Mouse (Mus musculus) hindbrain, embryonic 16.5 days (tissue): ENCODE measurements around the gene Krt23. TPM values are rescaled to one million over a fixed set of nuclear protein-coding genes. Genes with fewer than 3 reads are reported as not detected.

Source experiments
- ATAC-seq: fragments of 200-750 bp; cut with Nextera tagmentation; 2 replicates; pipeline ENCODE4 v1.8.0; 2017; ENCODE audit warnings: moderate TSS enrichment, moderate library complexity
- H3K27ac ChIP-seq: fragments of 300-500 bp; sonication (generic); 2 replicates; pipeline ENCODE4 v1.5.1; 2014; ENCODE audit warnings: low read depth, mild to moderate bottlenecking, control low read depth, low read length, moderate library complexity
- H3K27me3 ChIP-seq: fragments of 300-500 bp; sonication (generic); replicated peaks from 2 replicates; pipeline ENCODE4 v1.6.1; 2014; ENCODE audit warnings: low read length; ENCODE audit not compliant: control insufficient read depth, insufficient read depth
- H3K36me3 ChIP-seq: fragments of 300-500 bp; sonication (generic); 2 replicates; pipeline ENCODE4 v1.6.1; 2014; ENCODE audit warnings: mild to moderate bottlenecking, low read length, moderate library complexity, mixed read lengths; ENCODE audit not compliant: control insufficient read depth, insufficient read depth
- H3K4me1 ChIP-seq: fragments of 300-500 bp; sonication (generic); 2 replicates; pipeline ENCODE4 v1.6.1; 2014; ENCODE audit warnings: low read depth, low read length; ENCODE audit not compliant: control insufficient read depth, insufficient read depth
- H3K4me2 ChIP-seq: fragments of 300-500 bp; sonication (generic); 2 replicates; pipeline ENCODE4 v1.6.1; 2014; ENCODE audit warnings: mild to moderate bottlenecking, low read length, control low read depth, moderate library complexity
- H3K4me3 ChIP-seq: fragments of 300-500 bp; sonication (generic); 2 replicates; pipeline ENCODE4 v1.5.1; 2014; ENCODE audit warnings: mild to moderate bottlenecking, low read length, control low read depth, moderate library complexity
- H3K9ac ChIP-seq: fragments of 300-500 bp; sonication (generic); 2 replicates; pipeline ENCODE4 v1.6.1; 2014; ENCODE audit warnings: low read depth, mild to moderate bottlenecking, control low read depth, low read length, moderate library complexity
- H3K9me3 ChIP-seq: fragments of 300-500 bp; sonication (generic); 2 replicates; pipeline ENCODE4 v1.6.1; 2014; ENCODE audit warnings: mild to moderate bottlenecking, low read length, moderate library complexity; ENCODE audit not compliant: control insufficient read depth
- WGBS: fragments of 180-500 bp; shearing (Covaris S2); extraction: QIAGEN DNeasy Blood & Tissue Kit; methylation state at CpG from one replicate; pipeline ENCODE4 v1.1.7; 2014; 5-methylcytosine and 5-hydroxymethylcytosine counted together
- polyA plus RNA-seq: library from polyadenylated mRNA; unstranded; fragments of >200 nt; fragmentation: Nextera tagmentation; extraction: Ambion mirVana; gene quantifications from 2 replicates; pipeline ENCODE4 v1.2.1, GENCODE M21; 2015

Krt23 gene
- polyA plus RNA-seq, 1 experiment from 2014 or later = 0.19 TPM

DNA sequence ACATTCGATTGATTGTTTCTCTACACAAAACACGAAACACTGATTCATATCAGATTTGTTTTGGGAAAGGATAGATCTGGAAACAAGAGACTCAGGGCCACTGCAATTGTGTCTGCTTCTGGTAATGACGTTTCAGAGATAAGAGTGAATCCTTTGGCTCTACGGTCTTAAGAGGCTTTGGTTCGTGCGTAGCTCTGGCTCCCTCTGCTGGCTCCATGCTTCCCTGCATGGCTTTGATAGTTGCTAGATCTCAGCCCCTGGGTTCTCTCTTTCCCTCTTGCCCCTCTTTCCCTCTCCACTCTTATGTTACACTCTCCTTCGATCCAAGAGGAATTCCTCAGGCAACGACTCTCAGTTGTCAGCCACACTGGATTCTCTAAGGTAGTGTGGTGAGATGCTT lies 29.8 kb downstream of the Krt23 start:
- H3K9me3 ChIP-seq = no peaks in the 10 kb centered on the region
- H3K4me2 ChIP-seq = no peak overlapping the region
- H3K4me1 ChIP-seq = no peaks in the 10 kb centered on the region
- WGBS = 15% methylated on average over 8 of the region's 8 CpGs
- H3K9ac ChIP-seq = no peak overlapping the region
- no peaks in the 10 kb centered on the region for H3K36me3 ChIP-seq
- peaks cover 2% of the 10 kb centered on the region for H3K27me3 ChIP-seq
- no peak overlapping the region for H3K4me3 ChIP-seq
- no peak overlapping the region for H3K27ac ChIP-seq
- ATAC-seq = peak; percentile 56; the same call in 1 of the 2 replicates

DNA sequence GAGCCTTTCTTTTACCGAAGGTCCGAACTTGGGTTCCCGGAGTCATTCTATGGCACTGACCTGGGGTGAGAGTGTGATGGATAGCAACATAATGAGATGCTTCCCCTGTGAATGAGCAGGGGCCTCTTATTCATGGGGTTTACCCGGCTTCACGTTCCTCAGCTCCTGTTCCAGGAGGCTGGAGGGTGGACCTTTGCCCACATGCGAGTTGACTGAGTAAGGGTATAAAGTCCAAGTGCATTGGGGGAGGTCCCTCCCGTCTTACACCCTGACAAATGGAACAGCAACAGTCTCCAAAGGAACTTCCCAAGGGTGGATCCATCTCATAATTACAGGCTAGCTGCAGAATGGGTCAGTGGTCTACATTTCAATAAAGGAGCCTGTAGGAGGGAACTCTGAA lies 31.2 kb downstream of the Krt23 start:
- Histone ChIP-seq H3K36me3 (no peaks in the 10 kb centered on the region), H3K9me3 (no peaks in the 10 kb centered on the region), H3K27me3 (peaks cover 2% of the 10 kb centered on the region), H3K4me3 (no peak overlapping the region), H3K9ac (no peak overlapping the region), H3K27ac (no peak overlapping the region), H3K4me1 (no peaks in the 10 kb centered on the region), H3K4me2 (no peak overlapping the region)
- WGBS = 53% methylated on average over 7 of the region's 7 CpGs
- ATAC-seq = no peak

DNA sequence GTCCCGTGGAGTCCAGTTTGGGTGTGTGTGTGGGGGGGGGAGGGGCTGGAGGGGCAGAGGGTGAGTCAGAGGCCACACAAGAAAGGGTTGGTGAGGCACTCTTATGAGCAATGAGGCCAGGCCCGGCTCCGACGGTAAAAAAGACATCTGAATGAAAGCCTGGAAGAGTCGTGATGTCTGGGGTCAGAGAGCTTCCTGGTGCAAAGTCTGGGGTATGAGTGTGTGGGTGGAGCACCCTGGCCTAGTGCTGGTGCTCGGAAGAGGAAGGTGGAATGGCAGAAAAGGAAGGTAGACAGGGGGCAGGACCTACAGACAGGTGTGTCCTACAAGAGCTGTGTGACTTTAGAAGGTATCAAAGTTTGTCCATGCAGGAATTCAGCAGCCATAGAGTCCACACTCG lies 34.0 kb downstream of the Krt23 start:
- Histone ChIP-seq H3K4me3 (no peak overlapping the region), H3K27ac (no peak overlapping the region), H3K4me1 (no peaks in the 10 kb centered on the region), H3K9ac (no peak overlapping the region), H3K4me2 (no peak overlapping the region), H3K9me3 (no peaks in the 10 kb centered on the region), H3K27me3 (peaks cover 2% of the 10 kb centered on the region), H3K36me3 (no peaks in the 10 kb centered on the region)
- 70% methylated on average over 7 of the region's 7 CpGs for WGBS
- no peak for ATAC-seq

DNA sequence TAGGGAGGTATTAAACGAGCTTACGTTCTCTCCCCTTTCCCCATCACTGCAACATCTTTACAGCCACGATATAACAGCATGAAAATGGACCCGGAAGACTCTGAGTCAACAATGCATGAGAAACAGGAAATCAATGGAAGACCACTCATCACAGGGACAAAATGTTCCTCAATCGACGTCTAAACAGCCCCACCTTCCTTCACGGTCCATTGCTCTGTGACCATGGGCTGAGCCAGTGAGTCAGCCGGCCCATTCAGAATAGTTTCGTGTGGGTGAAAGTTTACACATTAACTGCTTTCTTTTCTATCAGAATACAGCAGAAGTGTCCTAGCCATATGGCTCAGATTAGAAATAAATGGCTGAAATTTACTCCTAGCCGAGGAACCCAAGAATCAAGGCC lies 38.2 kb downstream of the Krt23 start:
- H3K4me3 ChIP-seq = no peak overlapping the region
- 58% methylated on average over 10 of the region's 10 CpGs for WGBS
- no peaks in the 10 kb centered on the region for H3K36me3 ChIP-seq
- no peak overlapping the region for H3K9ac ChIP-seq
- H3K4me1 ChIP-seq = no peaks in the 10 kb centered on the region
- H3K27ac ChIP-seq = no peak overlapping the region
- no peaks in the 10 kb centered on the region for H3K9me3 ChIP-seq
- H3K4me2 ChIP-seq = no peak overlapping the region
- H3K27me3 ChIP-seq = no peaks in the 10 kb centered on the region
- no peak for ATAC-seq

DNA sequence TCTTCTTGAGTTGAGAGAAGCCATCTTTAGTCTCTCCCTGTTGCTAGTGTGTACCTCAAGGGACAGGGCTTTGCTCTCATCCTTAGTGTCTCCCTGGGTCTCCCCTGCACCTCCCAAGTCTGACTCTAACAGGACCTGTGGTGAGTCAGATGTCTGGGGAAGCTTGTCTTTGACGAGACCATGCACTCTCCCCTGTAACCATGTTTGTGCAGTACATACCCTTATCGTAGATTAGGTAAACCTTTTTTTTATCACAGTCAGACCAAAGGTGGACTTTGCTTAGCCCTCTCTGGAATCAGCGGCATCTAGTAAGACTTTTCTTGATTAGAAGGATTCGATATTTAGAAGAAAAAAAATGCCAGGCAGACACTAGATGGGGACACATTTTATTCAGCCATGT lies 38.9 kb downstream of the Krt23 start:
- Histone ChIP-seq H3K36me3 (no peaks in the 10 kb centered on the region), H3K4me2 (no peak overlapping the region), H3K4me3 (no peak overlapping the region), H3K9ac (no peak overlapping the region), H3K27me3 (no peaks in the 10 kb centered on the region), H3K4me1 (no peaks in the 10 kb centered on the region), H3K27ac (no peak overlapping the region), H3K9me3 (no peaks in the 10 kb centered on the region)
- no peak for ATAC-seq
- WGBS = 87% methylated on average over 4 of the region's 4 CpGs

DNA sequence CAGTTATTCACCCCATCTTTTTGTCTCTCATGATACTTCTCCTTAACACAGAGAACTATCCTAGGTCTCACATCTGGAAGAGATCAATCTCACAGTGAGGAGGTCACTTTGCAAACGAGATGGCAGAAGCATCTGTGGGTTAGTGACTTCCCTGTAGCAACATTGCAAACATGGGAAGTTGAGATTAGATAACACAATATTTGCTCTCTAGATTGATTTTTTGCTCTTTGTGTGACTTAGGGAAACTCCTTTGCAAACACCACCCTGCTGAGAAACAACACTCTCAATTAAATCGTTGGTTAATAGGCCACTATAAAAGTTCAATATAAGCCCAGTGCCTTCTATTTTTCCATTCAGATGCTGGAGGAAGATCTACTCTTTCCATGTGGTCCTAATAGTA lies 44.2 kb downstream of the Krt23 start:
- H3K4me2 ChIP-seq = no peak overlapping the region
- H3K9ac ChIP-seq = no peak overlapping the region
- H3K9me3 ChIP-seq = no peaks in the 10 kb centered on the region
- no peak overlapping the region for H3K27ac ChIP-seq
- ATAC-seq = no peak
- H3K4me1 ChIP-seq = no peaks in the 10 kb centered on the region
- 78% methylated on average over 2 of the region's 2 CpGs for WGBS
- H3K27me3 ChIP-seq = no peaks in the 10 kb centered on the region
- no peaks in the 10 kb centered on the region for H3K36me3 ChIP-seq
- no peak overlapping the region for H3K4me3 ChIP-seq

DNA sequence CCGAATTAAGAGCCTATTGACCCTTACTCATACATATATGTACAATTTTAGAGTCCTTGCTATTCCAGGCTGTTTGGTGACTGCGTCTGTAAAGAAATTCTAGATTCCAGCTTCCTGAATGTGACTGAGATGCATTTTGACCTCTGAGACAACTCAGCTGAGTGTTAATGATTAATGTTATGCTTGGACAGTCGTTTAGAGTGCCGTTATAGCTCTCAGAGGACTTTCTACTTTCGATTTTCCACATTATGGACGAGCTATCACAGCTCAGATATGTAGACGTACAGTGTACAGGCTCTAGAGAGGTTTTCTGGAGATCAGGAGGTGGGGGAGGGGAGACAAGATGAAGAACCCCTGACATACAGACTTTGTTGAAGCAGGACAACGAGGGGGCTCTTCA lies 51.7 kb downstream of the Krt23 start:
- no peak overlapping the region for H3K4me3 ChIP-seq
- no peaks in the 10 kb centered on the region for H3K36me3 ChIP-seq
- H3K9me3 ChIP-seq = no peaks in the 10 kb centered on the region
- no peaks in the 10 kb centered on the region for H3K27me3 ChIP-seq
- H3K9ac ChIP-seq = no peak overlapping the region
- no peak overlapping the region for H3K4me2 ChIP-seq
- no peaks in the 10 kb centered on the region for H3K4me1 ChIP-seq
- no peak for ATAC-seq
- no peak overlapping the region for H3K27ac ChIP-seq
- WGBS = 66% methylated on average over 8 of the region's 8 CpGs

DNA sequence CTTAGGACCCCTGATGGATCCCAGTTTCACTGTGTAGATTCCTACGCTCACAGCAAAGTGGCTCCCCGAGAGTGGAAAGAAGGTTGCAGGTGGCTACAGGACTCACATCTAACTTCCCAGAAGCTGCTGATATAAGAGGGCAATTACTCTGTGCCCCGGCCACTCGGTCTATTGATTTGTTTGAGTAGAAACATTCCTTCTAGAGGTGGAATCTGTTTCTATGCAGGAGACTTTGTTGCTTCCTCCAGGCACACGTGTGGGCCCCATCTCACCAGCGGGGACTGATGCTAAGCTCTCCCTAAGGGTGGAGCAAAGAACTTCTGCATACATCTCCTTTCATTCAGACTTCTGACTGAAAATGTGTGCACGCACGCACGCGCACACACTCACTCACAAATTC lies 53.5 kb downstream of the Krt23 start:
- no peak overlapping the region for H3K9ac ChIP-seq
- H3K27me3 ChIP-seq = no peaks in the 10 kb centered on the region
- 74% methylated on average over 10 of the region's 10 CpGs for WGBS
- no peak overlapping the region for H3K4me2 ChIP-seq
- H3K36me3 ChIP-seq = no peaks in the 10 kb centered on the region
- ATAC-seq = no peak
- H3K27ac ChIP-seq = no peak overlapping the region
- no peak overlapping the region for H3K4me3 ChIP-seq
- no peaks in the 10 kb centered on the region for H3K9me3 ChIP-seq
- H3K4me1 ChIP-seq = no peaks in the 10 kb centered on the region

DNA sequence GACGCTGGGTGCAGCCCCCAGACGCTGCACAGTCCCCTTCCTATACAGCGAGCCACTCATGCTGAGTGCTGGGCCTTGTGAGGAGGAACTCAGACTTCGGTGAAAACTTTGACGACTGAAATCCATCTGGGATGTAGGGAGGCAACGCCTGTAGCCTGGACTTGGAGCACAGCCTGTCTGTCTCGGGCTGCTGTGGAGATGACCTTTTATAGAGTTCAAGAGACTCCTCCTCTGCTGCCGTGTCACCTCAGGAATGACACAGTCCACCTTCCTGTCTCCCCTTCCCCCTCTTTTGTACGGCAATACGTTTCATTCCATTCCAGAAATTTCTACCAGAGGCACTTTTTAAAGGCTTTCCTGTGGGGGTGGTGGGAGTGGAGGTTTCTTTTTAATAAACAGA lies 55.0 kb downstream of the Krt23 start, which contains the start of gene Krt20:
Gene Krt20, minus strand, starts transcription at position 179 of the 400 bp plus-strand sequence.
- H3K36me3 ChIP-seq = no peaks in the 10 kb centered on the region
- no peaks in the 10 kb centered on the region for H3K4me1 ChIP-seq
- no peaks in the 10 kb centered on the region for H3K27me3 ChIP-seq
- ATAC-seq = no peak
- H3K4me2 ChIP-seq = no peak within 1 kb of the TSS
- no peak within 1 kb of the TSS for H3K4me3 ChIP-seq
- no peaks in the 10 kb centered on the region for H3K9me3 ChIP-seq
- 66% methylated on average over 10 of the region's 10 CpGs for whole genome bisulfite sequencing
- no peak within 1 kb of the TSS for H3K27ac ChIP-seq
- H3K9ac ChIP-seq = no peak within 1 kb of the TSS

DNA sequence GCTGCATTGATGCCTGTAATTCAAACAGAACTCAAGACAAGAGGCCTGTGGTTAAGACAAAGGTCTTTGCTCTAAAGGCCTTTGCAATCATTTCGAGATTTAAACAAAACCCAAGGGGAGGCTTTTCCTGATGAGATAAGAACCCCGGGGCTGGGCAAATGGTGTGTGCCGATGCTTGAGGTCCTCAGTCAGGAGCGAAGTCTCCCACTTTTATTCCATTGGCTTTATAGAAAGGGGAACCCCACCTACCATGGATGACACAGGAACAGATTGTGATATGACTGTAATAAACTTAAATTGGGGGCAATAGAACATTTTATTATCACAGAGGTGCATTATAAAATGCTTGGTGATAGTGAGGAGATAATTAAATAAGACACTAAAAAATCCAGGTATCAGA lies 56.3 kb downstream of the Krt23 start:
- Histone ChIP-seq H3K9me3 (no peaks in the 10 kb centered on the region), H3K4me1 (no peaks in the 10 kb centered on the region), H3K4me2 (no peak overlapping the region), H3K4me3 (no peak overlapping the region), H3K27me3 (no peaks in the 10 kb centered on the region), H3K9ac (no peak overlapping the region), H3K36me3 (no peaks in the 10 kb centered on the region), H3K27ac (no peak overlapping the region)
- WGBS = 79% methylated on average over 4 of the region's 4 CpGs
- no peak for ATAC-seq
